8 mouse cellular contexts compared by ENCODE assay signal in genomic region chr3:101700974-101701610, GRCm38 (mm10).
A peak's percentile ranks its signal among the peaks of the same experiment; 100 is the strongest.
DNase-seq lines count a peak whose midpoint lies in the region; ATAC-seq and TF ChIP-seq lines count a peak whose summit lies in the region.

No protein-coding gene starts in this region.

- no peaks in the 10 kb centered on the region for H3K27me3 ChIP-seq in hindbrain, embryonic 12.5 days
- no peaks in the 10 kb centered on the region for H3K27me3 ChIP-seq in lung, postnatal 0 days (replicated peaks; ENCODE audit: insufficient read depth, low read length)

- TF ChIP-seq CTCF in lung, postnatal 0 days (IDR thresholded peaks at IDR 0.05) = no peak

- DNase-seq in ovary, postnatal 36 days (ENCODE audit: low spot score) = peak; percentile 62
- no peak for DNase-seq in ovary, postnatal 14 days (ENCODE audit: low spot score)
- peak; percentile 67 for DNase-seq in cerebellum, adult 9-11 months
- peak; percentile 71 for DNase-seq in lung, postnatal 0 days (ENCODE audit: low spot score)
- peak; percentile 51 for DNase-seq in testis, postnatal 14 days (ENCODE audit: low spot score)
- no peak for DNase-seq in left cerebral cortex, postnatal 14 days (ENCODE audit: low spot score in 2 of 2)
- DNase-seq in right cerebral cortex, adult 18-20 months = no peak

- H3K36me3 ChIP-seq in hindbrain, embryonic 12.5 days = no peaks in the 10 kb centered on the region
- no peaks in the 10 kb centered on the region for H3K36me3 ChIP-seq in lung, postnatal 0 days (ENCODE audit: insufficient read depth, low read length)

- peak overlapping the region; percentile 55 for H3K27ac ChIP-seq in hindbrain, embryonic 12.5 days
- H3K27ac ChIP-seq in lung, postnatal 0 days (ENCODE audit: low read length) = no peak overlapping the region

- H3K9ac ChIP-seq in hindbrain, embryonic 12.5 days = no peak overlapping the region
- H3K9ac ChIP-seq in lung, postnatal 0 days (replicated peaks; ENCODE audit: low read depth) = no peak overlapping the region

- 55% methylated on average over 10 of the region's 10 CpGs for WGBS in hindbrain, embryonic 12.5 days
- 30% methylated on average over 10 of the region's 10 CpGs for WGBS in lung, postnatal 0 days

- no peaks in the 10 kb centered on the region for H3K9me3 ChIP-seq in hindbrain, embryonic 12.5 days (replicated peaks)
- no peaks in the 10 kb centered on the region for H3K9me3 ChIP-seq in lung, postnatal 0 days (ENCODE audit: low read length)

- peak; percentile 81 for ATAC-seq in hindbrain, embryonic 12.5 days (ENCODE audit: low FRiP score)
- peak; percentile 72 for ATAC-seq in lung, postnatal 0 days

- intact Hi-C loops in left cerebral cortex, postnatal 14 days (cut with DNase I) = no loop called here

- TF ChIP-seq EP300 in lung, postnatal 0 days (IDR thresholded peaks at IDR 0.05) = no peak

- H3K4me1 ChIP-seq in hindbrain, embryonic 12.5 days = peaks cover 14% of the 10 kb centered on the region
- no peaks in the 10 kb centered on the region for H3K4me1 ChIP-seq in lung, postnatal 0 days (ENCODE audit: insufficient read depth, low read depth, low read length)

- H3K4me3 ChIP-seq in hindbrain, embryonic 12.5 days = no peak overlapping the region
- H3K4me3 ChIP-seq in lung, postnatal 0 days (ENCODE audit: low read depth, low read length) = no peak overlapping the region

- H3K4me2 ChIP-seq in hindbrain, embryonic 12.5 days (replicated peaks) = no peak overlapping the region
- H3K4me2 ChIP-seq in lung, postnatal 0 days (replicated peaks; ENCODE audit: low read depth, low read length) = no peak overlapping the region

Comparison
In these comparisons a context has a peak if more than half of its experiments do, and no peak if none do; other contexts are left out.
1. DNase-seq: peak in ovary, postnatal 36 days (single experiment), cerebellum, adult 9-11 months (single experiment), lung, postnatal 0 days (single experiment) and testis, postnatal 14 days (single experiment); none in ovary, postnatal 14 days (single experiment), left cerebral cortex, postnatal 14 days (0 of 2) and right cerebral cortex, adult 18-20 months (single experiment).